Mouse (Mus musculus): ENCODE measurements around the gene Bpifb9a. TPM values are rescaled to one million over a fixed set of nuclear protein-coding genes. Genes with fewer than 3 reads are reported as not detected.

Gene Bpifb9a
- total RNA-seq (2023), result not detected

DNA sequence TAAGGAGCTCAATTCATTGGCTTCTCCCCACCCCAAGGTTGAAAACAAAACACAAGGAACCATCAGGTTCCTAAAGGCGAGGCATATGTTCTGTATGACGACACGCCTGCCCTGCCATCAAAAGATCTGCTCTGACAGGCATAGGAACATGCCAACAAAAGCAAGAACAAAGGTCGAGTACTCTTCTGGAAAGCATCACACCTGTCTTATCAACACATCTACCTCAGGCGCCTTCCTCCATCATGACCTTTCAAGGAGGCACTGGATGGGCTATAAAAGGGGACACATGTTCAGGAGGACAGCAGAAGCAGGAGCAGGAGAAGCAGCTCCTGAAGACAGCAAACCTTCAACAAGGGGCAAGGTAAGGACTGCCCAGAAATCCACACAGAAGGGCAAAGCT, at the start of gene Bpifb9a:
Bpifb9a (plus strand) TSS at position 301 of the 400 bp plus-strand sequence.

DNA sequence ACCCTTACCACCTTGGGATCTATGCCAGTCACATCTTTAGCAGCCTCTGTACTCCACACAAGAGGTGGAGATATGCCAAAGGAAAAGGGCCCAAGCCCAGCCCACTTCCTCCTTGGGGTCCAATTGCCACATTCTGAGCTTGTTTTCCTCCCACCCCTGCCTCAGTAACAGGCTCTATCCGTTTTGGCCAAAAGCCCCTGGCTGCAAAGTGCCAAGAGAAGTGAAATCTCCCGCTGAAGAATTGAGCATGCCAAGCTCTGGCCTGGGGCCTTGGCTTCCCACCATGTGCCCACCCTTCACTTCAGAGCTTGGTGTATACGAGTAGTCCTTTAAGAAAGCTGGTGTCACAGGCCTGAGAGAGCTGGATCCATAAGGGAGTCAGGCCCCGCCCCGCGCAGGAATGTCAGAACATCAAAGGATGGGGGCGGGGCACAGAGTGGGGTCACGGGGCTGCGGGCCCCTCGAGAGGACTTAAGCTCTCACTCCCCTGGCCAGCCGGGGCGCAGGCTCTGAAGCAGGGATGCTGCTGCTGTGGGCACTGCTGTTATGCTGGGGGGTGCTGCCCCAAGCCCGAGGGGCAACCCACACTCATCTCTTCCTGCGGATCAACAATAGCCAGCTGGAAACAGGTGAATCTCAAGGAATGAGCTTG, 34.3 kb upstream of the Bpifb9a start, which contains the start of gene Bpifb5:
Bpifb5 (plus strand) TSS at position 478 of the 652 bp plus-strand sequence.

DNA sequence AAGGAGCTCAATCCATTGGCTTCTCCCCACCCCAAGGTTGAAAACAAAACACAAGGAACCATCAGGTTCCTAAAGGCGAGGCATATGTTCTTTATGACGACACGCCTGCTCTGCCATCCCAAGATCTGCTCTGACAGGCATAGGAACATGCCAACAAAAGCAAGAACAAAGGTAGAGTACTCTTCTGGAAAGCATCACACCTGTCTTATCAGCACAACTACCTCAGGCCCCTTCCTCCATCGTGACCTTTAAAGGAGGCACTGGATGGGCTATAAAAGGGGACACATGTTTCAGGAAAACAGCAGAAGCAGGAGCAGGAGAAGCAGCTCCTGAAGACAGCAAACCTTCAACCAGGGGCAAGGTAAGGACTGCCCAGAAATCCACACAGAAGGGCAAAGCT, 49.3 kb downstream of the Bpifb9a start, which contains the start of gene Bpifb9b:
Bpifb9b (plus strand) TSS at position 301 of the 400 bp plus-strand sequence.

Other genes starting within 250 kb of the Bpifb9a start
- not detected for gene Bpifa2, start 249.6 kb upstream of the Bpifb9a start, total RNA-seq (2023)
- not detected for gene Bpifa3, start 127.5 kb upstream of the Bpifb9a start, total RNA-seq (2023)
- not detected for gene Bpifa1, start 115.0 kb upstream of the Bpifb9a start, total RNA-seq (2023)
- not detected for gene Bpifa5, start 95.2 kb upstream of the Bpifb9a start, total RNA-seq (2023)
- not detected for gene Bpifb1, start 67.0 kb upstream of the Bpifb9a start, total RNA-seq (2023)
- not detected for gene Bpifb5, start 34.1 kb upstream of the Bpifb9a start, total RNA-seq (2023)
- not detected for gene Bpifb9b, start 49.4 kb downstream of the Bpifb9a start, total RNA-seq (2023)
- 10 to 100 TPM; 14.2 to 15.9 TPM for gene Cdk5rap1, start 115.2 kb downstream of the Bpifb9a start, total RNA-seq (2023)
- under 1 TPM; 0.26 to 0.36 TPM for gene Snta1, start 150.2 kb downstream of the Bpifb9a start, total RNA-seq (2023)
- gene Cbfa2t2, start 178.6 kb downstream of the Bpifb9a start, total RNA-seq (2023), result 10 to 100 TPM; 39.6 to 41.9 TPM